ENCODE assay signal across 16 mouse cellular contexts in the genomic region with DNA sequence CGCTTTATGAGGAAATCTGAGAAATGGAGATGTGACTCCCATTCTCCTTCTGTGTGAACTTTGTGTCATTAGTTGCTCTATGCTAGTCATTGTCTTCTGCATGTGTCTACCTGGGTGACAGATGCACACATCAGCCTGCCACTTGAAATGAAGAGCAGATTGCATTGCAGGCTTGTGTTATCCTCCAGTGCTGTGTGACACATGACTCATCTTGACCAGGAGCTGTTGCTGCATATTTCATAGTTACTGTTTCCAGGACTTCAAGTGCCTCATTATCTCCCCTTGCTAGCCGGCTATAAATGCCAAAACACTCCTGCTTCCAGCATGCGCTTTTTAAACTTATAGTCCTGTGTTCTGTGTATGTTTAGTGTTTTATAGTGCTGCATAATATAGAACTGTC.
DNase-seq lines count a peak whose midpoint lies in the region; ATAC-seq lines count a peak whose summit lies in the region.
"Had no signal": no experiment of that assay in that cellular context is flagged by ENCODE, and none has a peak within 500 bp of the region (broad histone marks: within the 10 kb centered on the region; RNA-seq: fewer than 3 reads in every experiment).

No protein-coding gene starts in this region.

- H3K9ac ChIP-seq in heart, embryonic 14.5 days (ENCODE audit: low read length), result no peak overlapping the region
- no peak overlapping the region for H3K9ac ChIP-seq in intestine, embryonic 16.5 days (ENCODE audit: low read depth, low read length)
- H3K9ac ChIP-seq: liver, embryonic 13.5 days had no signal

- peak; percentile 73 for ATAC-seq in heart, embryonic 14.5 days (ENCODE audit: insufficient number of reproducible peaks, insufficient read depth, low FRiP score, low read depth)
- no peak for ATAC-seq in intestine, embryonic 16.5 days
- ATAC-seq: forebrain, embryonic 16.5 days had no signal

- no peak overlapping the region for H3K27ac ChIP-seq in heart, embryonic 14.5 days (replicated peaks in 1 of 2; ENCODE audit: control insufficient read depth in 1 of 2, insufficient read depth in 1 of 2, low read depth in 2 of 2, low read length in 2 of 2)
- H3K27ac ChIP-seq in intestine, embryonic 16.5 days (ENCODE audit: low read length), result no peak overlapping the region
- H3K27ac ChIP-seq: liver, embryonic 13.5 days had no signal

- H3K9me3 ChIP-seq in heart, embryonic 14.5 days (ENCODE audit: control insufficient read depth, low read length), result no peaks in the 10 kb centered on the region
- H3K9me3 ChIP-seq in intestine, embryonic 16.5 days (ENCODE audit: control insufficient read depth, low read length), result no peaks in the 10 kb centered on the region
- H3K9me3 ChIP-seq: liver, embryonic 13.5 days had no signal

- H3K27me3 ChIP-seq in heart, embryonic 14.5 days (ENCODE audit: control insufficient read depth, insufficient read depth, low read length), result no peaks in the 10 kb centered on the region
- no peaks in the 10 kb centered on the region for H3K27me3 ChIP-seq in intestine, embryonic 16.5 days (replicated peaks; ENCODE audit: control insufficient read depth, insufficient read depth, low read length)
- H3K27me3 ChIP-seq: liver, embryonic 13.5 days had no signal

- H3K4me1 ChIP-seq in heart, embryonic 14.5 days (ENCODE audit: control insufficient read depth in 2 of 2, insufficient read depth in 2 of 2, low read length in 2 of 2), result peaks cover 0 to 8% of the 10 kb centered on the region in 2 experiments; a peak in 1 of 4 replicates
- H3K4me1 ChIP-seq in intestine, embryonic 16.5 days (ENCODE audit: control insufficient read depth, insufficient read depth, low read length), result no peaks in the 10 kb centered on the region
- H3K4me1 ChIP-seq: liver, embryonic 13.5 days had no signal

- DNase-seq in heart, adult 11 months, result no peak
- DNase-seq in right cerebral cortex, postnatal 10 days (ENCODE audit: low spot score in 2 of 2), result peak; percentile 13 to 18
- no peak for DNase-seq in right cerebral cortex, adult 18-20 months
- DNase-seq in layer of hippocampus, adult 18-20 months (ENCODE audit: low spot score in 2 of 2), result peak; percentile 3 to 25
- no peak for DNase-seq in adrenal gland, adult (ENCODE audit: inconsistent age in 2 of 2, low spot score in 1 of 2)
- no peak for DNase-seq in frontal cortex, postnatal 14 days (ENCODE audit: low spot score in 2 of 2)
- DNase-seq: adrenal gland, postnatal 25 days; cerebellum, postnatal 14 days; kidney, adult 8-10 months; kidney, postnatal 4 days; left cerebral cortex, postnatal 4 days; liver, embryonic 13.5 days; thymus, postnatal 4 days had no signal

- no peak overlapping the region for H3K4me2 ChIP-seq in heart, embryonic 14.5 days (ENCODE audit: low read length)
- no peak overlapping the region for H3K4me2 ChIP-seq in intestine, embryonic 16.5 days (ENCODE audit: low read depth, low read length)
- H3K4me2 ChIP-seq: liver, embryonic 13.5 days had no signal

- H3K36me3 ChIP-seq in heart, embryonic 14.5 days (ENCODE audit: control insufficient read depth, insufficient read depth, low read length), result no peaks in the 10 kb centered on the region
- no peaks in the 10 kb centered on the region for H3K36me3 ChIP-seq in intestine, embryonic 16.5 days (ENCODE audit: control insufficient read depth, insufficient read depth, low read length)
- H3K36me3 ChIP-seq: liver, embryonic 13.5 days had no signal

- WGBS in heart, embryonic 14.5 days, result 43% methylated on average over 3 of the region's 3 CpGs
- 54% methylated on average over 3 of the region's 3 CpGs for WGBS in intestine, embryonic 16.5 days

- H3K4me3 ChIP-seq in heart, embryonic 14.5 days (ENCODE audit: control insufficient read depth in 1 of 2, insufficient read depth in 1 of 2, low read depth in 1 of 2, low read length in 2 of 2), result no peak overlapping the region
- no peak overlapping the region for H3K4me3 ChIP-seq in intestine, embryonic 16.5 days (ENCODE audit: low read length)
- H3K4me3 ChIP-seq: liver, embryonic 13.5 days had no signal

Comparison
In these comparisons a context has a peak if more than half of its experiments do, and no peak if none do; other contexts are left out.
1. DNase-seq: peak in right cerebral cortex, postnatal 10 days (2 of 2) and layer of hippocampus, adult 18-20 months (2 of 2); none in heart, adult 11 months (single experiment), right cerebral cortex, adult 18-20 months (single experiment), adrenal gland, adult (0 of 2) and frontal cortex, postnatal 14 days (0 of 2).